Comparison of ENCODE assay signal across 27 mouse cellular contexts in the genomic region with DNA sequence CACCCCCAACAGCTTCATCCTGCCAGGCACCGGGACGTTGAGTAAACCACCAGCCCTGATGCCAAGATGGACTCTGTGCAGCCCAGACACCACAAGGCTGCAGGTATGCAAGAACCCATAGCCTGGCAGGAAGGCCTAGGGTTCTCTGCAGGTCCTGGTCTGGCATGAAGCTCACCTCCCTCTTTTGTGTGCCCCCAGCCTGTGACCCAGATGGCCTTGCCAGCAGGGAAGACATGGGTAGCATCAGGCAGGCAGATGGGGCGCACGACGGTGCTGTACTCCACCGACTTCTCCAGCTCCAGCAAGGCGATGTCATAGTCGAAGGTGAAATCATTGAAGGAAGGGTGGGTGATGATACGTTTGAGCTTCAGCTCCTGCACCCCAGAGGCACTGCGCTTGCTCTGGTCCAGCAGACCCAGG. TPM values are rescaled to one million over a fixed set of nuclear protein-coding genes. Genes with fewer than 3 reads are reported as not detected.
DNase-seq lines count a peak whose midpoint lies in the region; ATAC-seq lines count a peak whose summit lies in the region.
"Had no signal": no experiment of that assay in that cellular context is flagged by ENCODE, and none has a peak within 500 bp of the region (broad histone marks: within the 10 kb centered on the region; RNA-seq: fewer than 3 reads in every experiment).

No protein-coding gene starts in this region.

- WGBS in forebrain, embryonic 11.5 days: 95% methylated on average over 10 of the region's 10 CpGs
- WGBS in forebrain, embryonic 13.5 days: 98% methylated on average over 10 of the region's 10 CpGs
- WGBS in neural tube, embryonic 15.5 days: 95% methylated on average over 10 of the region's 10 CpGs

- DNase-seq in forebrain, embryonic 11.5 days (ENCODE audit: low spot score): peak; percentile 20
- peak; percentile 9 for DNase-seq in neural tube, embryonic 10.5 days (ENCODE audit: extremely low spot score, low spot score)
- peak; percentile 42 to 43 for DNase-seq in cerebellum, adult 18-20 months
- DNase-seq in cerebellum, postnatal 25 days: peak; percentile 38 to 41
- DNase-seq in T-cell, adult 2 months (ENCODE audit: low spot score): no peak
- DNase-seq: adrenal gland, postnatal 25 days; gastrocnemius, postnatal 36 days; heart, postnatal 14 days; kidney, adult 9 months; kidney, postnatal 10 days; layer of hippocampus, adult 9-11 months; lung, embryonic 14.5 days; lung, postnatal 14 days; midbrain, embryonic 14.5 days; right cerebral cortex, adult 18-20 months had no signal

- no peaks in the 10 kb centered on the region for H3K36me3 ChIP-seq in forebrain, embryonic 11.5 days (ENCODE audit: control insufficient read depth, insufficient read depth, low read length)
- H3K36me3 ChIP-seq in forebrain, embryonic 13.5 days (ENCODE audit: poor library complexity, severe bottlenecking): no peaks in the 10 kb centered on the region
- no peaks in the 10 kb centered on the region for H3K36me3 ChIP-seq in neural tube, embryonic 15.5 days
- H3K36me3 ChIP-seq: embryonic facial prominence, embryonic 10.5 days; embryonic facial prominence, embryonic 15.5 days; limb, embryonic 10.5 days; limb, embryonic 15.5 days; liver, embryonic 15.5 days had no signal

- H3K9ac ChIP-seq in forebrain, embryonic 11.5 days (ENCODE audit: low read length): no peak overlapping the region
- H3K9ac ChIP-seq in forebrain, embryonic 13.5 days: no peak overlapping the region
- no peak overlapping the region for H3K9ac ChIP-seq in neural tube, embryonic 15.5 days (replicated peaks)
- H3K9ac ChIP-seq: embryonic facial prominence, embryonic 15.5 days; limb, embryonic 15.5 days; liver, embryonic 15.5 days; lung, embryonic 14.5 days had no signal

- no peak for ATAC-seq in forebrain, embryonic 11.5 days (replicated peaks; ENCODE audit: low FRiP score)
- ATAC-seq in forebrain, embryonic 13.5 days: no peak
- no peak for ATAC-seq in neural tube, embryonic 15.5 days (ENCODE audit: low FRiP score)
- ATAC-seq in inflammation-experienced regulatory T-cells, adult 6 months: no peak
- ATAC-seq: forebrain, embryonic 14.5 days; hindbrain, embryonic 16.5 days; intestine, postnatal 0 days; Patski had no signal

- H3K27me3 ChIP-seq in forebrain, embryonic 11.5 days (ENCODE audit: control insufficient read depth, insufficient read depth, low read length): no peaks in the 10 kb centered on the region
- H3K27me3 ChIP-seq in forebrain, embryonic 13.5 days: no peaks in the 10 kb centered on the region
- no peaks in the 10 kb centered on the region for H3K27me3 ChIP-seq in neural tube, embryonic 15.5 days (replicated peaks)
- H3K27me3 ChIP-seq: embryonic facial prominence, embryonic 15.5 days; limb, embryonic 15.5 days had no signal

- H3K4me3 ChIP-seq in forebrain, embryonic 11.5 days (ENCODE audit: low read depth, low read length): no peak overlapping the region
- no peak overlapping the region for H3K4me3 ChIP-seq in forebrain, embryonic 13.5 days
- no peak overlapping the region for H3K4me3 ChIP-seq in neural tube, embryonic 15.5 days (replicated peaks)
- H3K4me3 ChIP-seq: embryonic facial prominence, embryonic 10.5 days; embryonic facial prominence, embryonic 15.5 days; limb, embryonic 10.5 days; limb, embryonic 15.5 days; liver, embryonic 15.5 days had no signal

- H3K27ac ChIP-seq in forebrain, embryonic 11.5 days (ENCODE audit: low read depth, low read length): no peak overlapping the region
- no peak overlapping the region for H3K27ac ChIP-seq in forebrain, embryonic 13.5 days
- H3K27ac ChIP-seq in neural tube, embryonic 15.5 days (replicated peaks): no peak overlapping the region
- H3K27ac ChIP-seq: embryonic facial prominence, embryonic 10.5 days; embryonic facial prominence, embryonic 15.5 days; limb, embryonic 10.5 days; limb, embryonic 15.5 days; liver, embryonic 15.5 days had no signal

- no peak overlapping the region for H3K4me2 ChIP-seq in forebrain, embryonic 11.5 days (ENCODE audit: low read depth, low read length, severe bottlenecking)
- H3K4me2 ChIP-seq in forebrain, embryonic 13.5 days: no peak overlapping the region
- no peak overlapping the region for H3K4me2 ChIP-seq in neural tube, embryonic 15.5 days
- H3K4me2 ChIP-seq: embryonic facial prominence, embryonic 15.5 days; limb, embryonic 15.5 days; liver, embryonic 15.5 days; lung, embryonic 14.5 days had no signal

- H3K9me3 ChIP-seq in forebrain, embryonic 11.5 days (ENCODE audit: control insufficient read depth, low read length): no peaks in the 10 kb centered on the region
- no peaks in the 10 kb centered on the region for H3K9me3 ChIP-seq in forebrain, embryonic 13.5 days (replicated peaks)
- no peaks in the 10 kb centered on the region for H3K9me3 ChIP-seq in neural tube, embryonic 15.5 days (replicated peaks)
- H3K9me3 ChIP-seq: embryonic facial prominence, embryonic 10.5 days; embryonic facial prominence, embryonic 15.5 days; limb, embryonic 10.5 days; limb, embryonic 15.5 days; liver, embryonic 15.5 days had no signal

- no peaks in the 10 kb centered on the region for H3K4me1 ChIP-seq in forebrain, embryonic 11.5 days (replicated peaks; ENCODE audit: control insufficient read depth, insufficient read depth, low read length)
- H3K4me1 ChIP-seq in forebrain, embryonic 13.5 days: peaks cover 5% of the 10 kb centered on the region; the same call in 1 of the 2 replicates
- no peaks in the 10 kb centered on the region; the same call in 1 of the 2 replicates for H3K4me1 ChIP-seq in neural tube, embryonic 15.5 days
- H3K4me1 ChIP-seq: liver, embryonic 15.5 days had no signal

RNA-seq across cellular contexts. Expression of a gene that starts 40.5 kb away (rescaled TPM):
- 2.7 and 3.7 TPM in 2 replicates for polyA plus RNA-seq in forebrain, embryonic 11.5 days (2014; fragmentation: Nextera tagmentation; extraction: Ambion mirVana)
- polyA plus RNA-seq in forebrain, embryonic 13.5 days (2015; fragmentation: Nextera tagmentation; extraction: Ambion mirVana): 0.09 and 0.21 TPM in 2 replicates
- polyA plus RNA-seq in neural tube, embryonic 15.5 days (2015; fragmentation: Nextera tagmentation; extraction: Ambion mirVana): 0.42 and 9.7 TPM in 2 replicates
- 10 to 100 TPM in 1 of 3 experiments, 1 to 10 TPM in 2; 4.4 to 10.5 (median 5.4) TPM for polyA plus RNA-seq in inflammation-experienced regulatory T-cells, adult 6 months (2017; shearing (Covaris generic))
- polyA plus RNA-seq: Patski had no signal
